Mouse (Mus musculus): Measurements from ENCODE around the gene Ndc1. TPM values are rescaled to one million over a fixed set of nuclear protein-coding genes. Genes with fewer than 3 reads are reported as not detected.

Gene Ndc1
- polyA plus RNA-seq, 1 experiment from 2014 or later, result 19.9 TPM

DNA sequence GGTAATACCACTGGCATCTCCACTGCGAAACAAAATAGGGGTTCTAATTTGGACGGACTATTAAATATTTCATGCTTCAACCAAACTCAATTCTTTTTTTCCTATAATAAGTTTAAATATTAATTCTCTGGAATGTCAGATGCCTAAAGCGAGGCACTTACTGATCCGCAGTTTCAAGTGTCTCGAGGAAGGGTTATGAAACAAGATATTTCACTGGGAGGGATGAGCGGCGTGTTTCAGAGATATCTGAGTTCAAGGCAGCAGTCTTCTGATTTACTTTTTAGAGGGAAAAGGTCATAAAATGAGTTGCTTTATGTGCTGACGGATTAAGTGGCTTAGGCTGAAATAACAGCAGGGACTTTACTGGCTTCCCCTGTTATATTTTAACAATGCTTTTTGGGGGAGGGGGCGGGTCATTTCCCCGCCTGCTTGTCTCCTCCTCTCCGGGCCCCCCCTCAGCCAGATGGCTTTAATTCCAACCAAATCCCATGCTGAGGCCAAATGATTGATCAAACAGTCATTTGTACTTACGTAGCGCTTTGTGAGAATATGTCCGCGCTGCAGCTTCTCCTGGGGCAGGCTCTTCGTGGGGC, 75.4 kb downstream of the Ndc1 start:
- no peak overlapping the region for H3K9ac ChIP-seq (replicated peaks; ENCODE audit: low read depth, low read length)
- ATAC-seq, result no peak
- H3K4me2 ChIP-seq (ENCODE audit: low read length), result no peak overlapping the region
- no peak overlapping the region for H3K27ac ChIP-seq (ENCODE audit: low read length)
- no peak overlapping the region for H3K4me3 ChIP-seq (replicated peaks; ENCODE audit: low read length)
- no peaks in the 10 kb centered on the region for H3K36me3 ChIP-seq (ENCODE audit: control insufficient read depth, insufficient read depth)
- 43% methylated on average over 16 of the region's 16 CpGs for WGBS
- H3K9me3 ChIP-seq (ENCODE audit: control insufficient read depth, low read length), result no peaks in the 10 kb centered on the region
- peaks cover 2% of the 10 kb centered on the region; the same call in 1 of the 2 replicates for H3K4me1 ChIP-seq (replicated peaks; ENCODE audit: control insufficient read depth, insufficient read depth, low read length)
- H3K27me3 ChIP-seq (replicated peaks; ENCODE audit: control insufficient read depth, insufficient read depth, low read length), result peaks cover 11% of the 10 kb centered on the region

DNA sequence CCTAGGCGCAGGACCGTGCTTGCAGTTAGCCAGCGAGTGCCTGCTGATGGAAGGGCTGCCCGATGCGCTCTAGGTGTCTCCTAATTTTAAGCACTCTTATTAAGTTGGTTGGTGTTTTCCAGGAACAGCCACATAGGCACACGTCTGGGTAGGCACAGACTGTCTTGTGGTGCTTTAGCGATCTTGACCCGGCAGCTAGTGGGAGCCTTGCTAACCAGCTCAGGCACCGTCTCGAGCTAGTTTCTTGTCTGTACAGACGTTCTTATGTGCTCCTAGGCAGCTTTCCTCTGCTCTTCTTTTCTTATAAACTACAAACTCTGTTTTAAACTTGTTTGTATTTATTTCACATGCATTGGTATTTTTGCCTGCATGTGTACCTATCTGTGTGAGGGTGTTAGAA, 76.0 kb downstream of the Ndc1 start:
- peaks cover 2% of the 10 kb centered on the region; the same call in 1 of the 2 replicates for H3K4me1 ChIP-seq (replicated peaks; ENCODE audit: control insufficient read depth, insufficient read depth, low read length)
- H3K4me2 ChIP-seq (ENCODE audit: low read length), result no peak overlapping the region
- 45% methylated on average over 11 of the region's 11 CpGs for WGBS
- H3K27me3 ChIP-seq (replicated peaks; ENCODE audit: control insufficient read depth, insufficient read depth, low read length), result peaks cover 9% of the 10 kb centered on the region
- H3K36me3 ChIP-seq (ENCODE audit: control insufficient read depth, insufficient read depth), result no peaks in the 10 kb centered on the region
- H3K9me3 ChIP-seq (ENCODE audit: control insufficient read depth, low read length), result no peaks in the 10 kb centered on the region
- H3K9ac ChIP-seq (replicated peaks; ENCODE audit: low read depth, low read length), result no peak overlapping the region
- H3K27ac ChIP-seq (ENCODE audit: low read length), result no peak overlapping the region
- ATAC-seq, result no peak
- no peak overlapping the region for H3K4me3 ChIP-seq (replicated peaks; ENCODE audit: low read length)

DNA sequence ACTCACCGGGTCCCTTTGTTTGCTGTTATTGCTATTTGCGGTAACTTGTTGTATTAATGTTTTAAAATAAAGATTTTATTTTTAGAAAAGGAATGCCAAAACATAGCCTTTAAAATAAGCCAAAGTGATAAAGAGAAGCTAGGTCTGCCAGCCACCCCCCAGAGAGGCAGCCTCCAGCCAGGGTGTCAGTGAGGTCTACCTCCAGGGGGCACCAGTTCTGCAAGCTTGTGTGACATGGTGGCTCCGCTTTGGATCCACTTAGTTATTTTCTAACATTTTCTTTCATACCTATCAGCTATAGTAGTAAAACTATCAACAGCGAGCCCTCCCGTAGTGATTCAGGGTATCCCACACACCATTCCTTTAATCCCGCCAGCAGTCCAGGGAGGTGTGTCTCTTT, 80.9 kb downstream of the Ndc1 start:
- no peak for ATAC-seq
- Histone ChIP-seq H3K9me3 (ENCODE audit: control insufficient read depth, low read length) (no peaks in the 10 kb centered on the region), H3K4me1 (replicated peaks; ENCODE audit: control insufficient read depth, insufficient read depth, low read length) (no peaks in the 10 kb centered on the region), H3K9ac (replicated peaks; ENCODE audit: low read depth, low read length) (no peak overlapping the region), H3K4me3 (replicated peaks; ENCODE audit: low read length) (no peak overlapping the region), H3K4me2 (ENCODE audit: low read length) (no peak overlapping the region), H3K27ac (ENCODE audit: low read length) (no peak overlapping the region), H3K27me3 (replicated peaks; ENCODE audit: control insufficient read depth, insufficient read depth, low read length) (no peaks in the 10 kb centered on the region), H3K36me3 (ENCODE audit: control insufficient read depth, insufficient read depth) (no peaks in the 10 kb centered on the region)
- WGBS, result 84% methylated on average over 6 of the region's 6 CpGs

DNA sequence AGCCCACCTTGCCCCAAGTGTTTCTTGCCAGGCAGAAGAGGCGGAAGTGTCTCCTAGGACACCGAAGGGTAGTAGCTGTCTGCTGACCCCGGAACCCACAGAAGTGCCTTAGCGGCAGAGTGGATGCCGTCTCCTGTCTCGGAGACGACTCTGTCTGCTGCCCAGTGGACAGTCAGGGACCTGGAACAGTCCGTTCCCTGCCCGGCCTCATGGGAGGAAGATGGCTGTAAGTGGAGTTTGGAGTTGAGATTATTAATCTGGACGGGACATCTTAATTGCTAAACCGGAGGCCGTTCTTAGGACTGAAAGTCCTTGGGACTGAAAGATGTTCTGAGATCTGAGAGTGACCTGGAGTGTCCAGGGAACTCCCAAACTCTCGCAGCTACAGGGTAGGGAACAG, 81.9 kb downstream of the Ndc1 start:
- H3K27me3 ChIP-seq (replicated peaks; ENCODE audit: control insufficient read depth, insufficient read depth, low read length), result no peaks in the 10 kb centered on the region
- no peak overlapping the region for H3K27ac ChIP-seq (ENCODE audit: low read length)
- ATAC-seq, result no peak
- H3K36me3 ChIP-seq (ENCODE audit: control insufficient read depth, insufficient read depth), result no peaks in the 10 kb centered on the region
- 92% methylated on average over 13 of the region's 13 CpGs for WGBS
- H3K4me3 ChIP-seq (replicated peaks; ENCODE audit: low read length), result no peak overlapping the region
- H3K9me3 ChIP-seq (ENCODE audit: control insufficient read depth, low read length), result no peaks in the 10 kb centered on the region
- H3K4me2 ChIP-seq (ENCODE audit: low read length), result no peak overlapping the region
- no peaks in the 10 kb centered on the region for H3K4me1 ChIP-seq (replicated peaks; ENCODE audit: control insufficient read depth, insufficient read depth, low read length)
- H3K9ac ChIP-seq (replicated peaks; ENCODE audit: low read depth, low read length), result no peak overlapping the region

DNA sequence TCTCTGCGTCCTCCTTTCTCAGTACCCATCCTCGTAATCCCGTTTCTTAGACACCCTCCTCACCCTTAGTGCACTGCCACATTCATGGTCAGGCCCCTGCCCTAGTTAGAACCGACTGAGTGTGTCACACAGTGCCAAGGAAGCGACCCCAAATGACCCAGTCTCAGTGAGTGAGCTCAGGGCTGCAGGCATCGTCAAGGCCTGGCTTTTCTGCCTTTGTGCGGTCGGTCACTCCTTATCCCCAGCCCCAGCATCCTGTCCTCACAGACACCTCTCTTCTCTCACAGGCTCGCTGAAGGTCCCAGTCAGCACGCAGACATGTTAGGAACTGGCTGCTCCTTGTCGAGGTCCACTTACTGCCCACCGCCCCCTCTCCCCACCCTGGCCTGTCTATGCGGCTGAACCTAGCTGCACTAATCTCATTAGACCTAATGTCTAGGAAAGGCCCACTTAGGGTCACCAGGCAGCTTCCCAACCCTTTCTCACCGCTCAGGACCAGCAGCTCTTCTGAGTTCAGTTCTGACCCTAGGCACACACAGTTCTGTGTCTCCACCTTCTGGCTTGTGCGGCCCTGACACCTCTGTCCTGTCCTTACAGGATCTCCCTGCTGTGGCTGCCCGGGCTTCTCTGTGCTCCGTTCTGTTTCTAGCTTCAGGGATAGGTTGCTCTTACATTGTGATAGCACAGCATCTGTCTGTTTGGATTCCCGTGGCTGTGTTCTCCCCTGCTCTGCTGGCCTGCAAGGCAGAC, 84.9 kb downstream of the Ndc1 start:
- no peak for ATAC-seq
- H3K27me3 ChIP-seq (replicated peaks; ENCODE audit: control insufficient read depth, insufficient read depth, low read length), result no peaks in the 10 kb centered on the region
- H3K9me3 ChIP-seq (ENCODE audit: control insufficient read depth, low read length), result no peaks in the 10 kb centered on the region
- no peaks in the 10 kb centered on the region for H3K36me3 ChIP-seq (ENCODE audit: control insufficient read depth, insufficient read depth)
- no peak overlapping the region for H3K27ac ChIP-seq (ENCODE audit: low read length)
- no peak overlapping the region for H3K9ac ChIP-seq (replicated peaks; ENCODE audit: low read depth, low read length)
- H3K4me1 ChIP-seq (replicated peaks; ENCODE audit: control insufficient read depth, insufficient read depth, low read length), result no peaks in the 10 kb centered on the region
- no peak overlapping the region for H3K4me2 ChIP-seq (ENCODE audit: low read length)
- 67% methylated on average over 18 of the region's 18 CpGs for whole genome bisulfite sequencing
- no peak overlapping the region for H3K4me3 ChIP-seq (replicated peaks; ENCODE audit: low read length)

DNA sequence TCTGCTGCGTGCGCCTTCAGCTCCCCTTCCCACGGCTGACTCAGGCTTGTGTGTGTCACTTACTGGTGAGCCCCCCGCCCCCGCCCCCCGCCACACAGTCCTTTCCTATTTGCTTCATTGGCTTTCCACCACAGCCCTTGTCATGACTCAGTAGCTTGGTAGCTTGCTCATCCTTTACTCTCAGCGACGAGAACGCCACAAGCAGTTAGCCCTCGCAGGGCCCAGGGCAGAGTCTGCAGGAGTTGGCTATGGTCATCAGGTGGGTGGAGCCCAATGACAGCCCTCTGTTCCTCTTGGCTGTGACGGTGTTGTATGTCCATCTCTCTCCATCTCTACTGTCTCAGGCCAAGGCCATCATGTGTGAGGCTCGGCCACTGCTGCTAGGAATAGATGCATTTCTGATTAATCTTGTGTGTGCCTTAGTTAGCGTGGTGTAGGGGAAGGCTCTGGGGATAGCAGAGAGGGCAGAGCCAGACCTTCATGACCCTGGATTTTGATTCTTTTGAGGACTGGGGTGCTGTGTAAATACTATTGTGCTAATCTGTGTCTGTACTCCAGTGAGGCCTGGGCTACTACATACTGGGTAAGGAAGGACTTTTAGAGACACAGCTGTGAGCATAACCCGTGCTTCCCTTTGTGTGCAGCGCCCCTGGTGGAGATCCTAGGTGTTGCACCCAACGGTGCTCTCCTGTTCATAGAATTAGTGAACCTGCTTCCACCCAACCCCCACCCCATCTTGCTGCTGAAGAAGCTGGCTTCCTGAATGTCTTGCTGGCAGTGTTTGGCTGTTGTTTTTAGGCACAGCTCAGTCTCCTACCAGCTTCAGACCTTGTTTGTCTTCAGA, 85.8 kb downstream of the Ndc1 start:
- H3K27ac ChIP-seq (ENCODE audit: low read length), result no peak overlapping the region
- no peaks in the 10 kb centered on the region for H3K27me3 ChIP-seq (replicated peaks; ENCODE audit: control insufficient read depth, insufficient read depth, low read length)
- H3K9me3 ChIP-seq (ENCODE audit: control insufficient read depth, low read length), result no peaks in the 10 kb centered on the region
- 65% methylated on average over 16 of the region's 16 CpGs for WGBS
- H3K4me1 ChIP-seq (replicated peaks; ENCODE audit: control insufficient read depth, insufficient read depth, low read length), result no peaks in the 10 kb centered on the region
- no peak overlapping the region for H3K4me3 ChIP-seq (replicated peaks; ENCODE audit: low read length)
- no peak overlapping the region for H3K9ac ChIP-seq (replicated peaks; ENCODE audit: low read depth, low read length)
- H3K4me2 ChIP-seq (ENCODE audit: low read length), result no peak overlapping the region
- ATAC-seq, result peak; percentile 85
- no peaks in the 10 kb centered on the region for H3K36me3 ChIP-seq (ENCODE audit: control insufficient read depth, insufficient read depth)

DNA sequence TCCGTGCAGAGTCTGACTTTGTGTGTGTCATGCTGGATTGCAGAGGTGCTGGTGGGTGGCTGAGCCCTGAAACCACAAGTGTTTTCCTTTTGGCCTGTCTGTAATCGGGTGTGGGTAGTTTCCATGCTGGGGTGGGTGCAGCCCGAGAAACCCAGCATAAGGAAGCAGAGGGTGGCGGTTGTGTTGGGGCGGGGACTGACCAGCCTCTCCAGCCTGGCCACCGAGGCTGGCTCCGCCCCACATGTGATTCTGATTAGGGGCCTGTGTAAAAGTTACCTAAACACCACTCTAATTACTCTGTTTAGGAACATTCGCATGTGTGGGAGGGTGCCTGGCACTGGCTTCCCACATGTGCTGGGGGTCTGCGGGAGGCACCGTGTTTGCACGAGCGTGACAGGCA, 90.0 kb downstream of the Ndc1 start:
- H3K4me1 ChIP-seq (replicated peaks; ENCODE audit: control insufficient read depth, insufficient read depth, low read length), result no peaks in the 10 kb centered on the region
- H3K4me2 ChIP-seq (ENCODE audit: low read length), result no peak overlapping the region
- WGBS, result 74% methylated on average over 12 of the region's 12 CpGs
- no peak overlapping the region for H3K27ac ChIP-seq (ENCODE audit: low read length)
- ATAC-seq, result no peak
- no peak overlapping the region for H3K9ac ChIP-seq (replicated peaks; ENCODE audit: low read depth, low read length)
- no peaks in the 10 kb centered on the region for H3K27me3 ChIP-seq (replicated peaks; ENCODE audit: control insufficient read depth, insufficient read depth, low read length)
- H3K9me3 ChIP-seq (ENCODE audit: control insufficient read depth, low read length), result no peaks in the 10 kb centered on the region
- H3K4me3 ChIP-seq (replicated peaks; ENCODE audit: low read length), result no peak overlapping the region
- H3K36me3 ChIP-seq (ENCODE audit: control insufficient read depth, insufficient read depth), result no peaks in the 10 kb centered on the region

DNA sequence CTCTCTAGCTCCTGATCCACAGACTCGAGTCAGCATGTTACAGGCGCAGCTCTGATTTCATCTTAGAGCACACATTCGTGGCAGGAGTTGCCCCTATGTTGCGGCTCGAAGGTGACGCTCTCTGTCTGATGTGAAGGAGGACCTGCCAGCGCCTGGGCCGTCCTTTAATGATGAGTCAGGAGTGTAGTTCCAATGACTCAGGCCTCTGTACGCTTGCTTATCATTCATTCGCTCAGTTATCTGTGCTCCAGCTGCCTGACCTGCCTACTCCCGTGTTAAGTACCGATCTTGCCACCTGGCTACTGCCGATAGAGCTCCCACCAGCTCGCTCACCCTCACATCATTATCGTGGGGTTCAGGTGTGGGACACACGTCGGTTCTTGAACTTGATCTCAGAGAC, 91.3 kb downstream of the Ndc1 start:
- Histone ChIP-seq H3K27me3 (replicated peaks; ENCODE audit: control insufficient read depth, insufficient read depth, low read length) (no peaks in the 10 kb centered on the region), H3K9me3 (ENCODE audit: control insufficient read depth, low read length) (no peaks in the 10 kb centered on the region), H3K4me3 (replicated peaks; ENCODE audit: low read length) (no peak overlapping the region), H3K27ac (ENCODE audit: low read length) (no peak overlapping the region), H3K4me1 (replicated peaks; ENCODE audit: control insufficient read depth, insufficient read depth, low read length) (no peaks in the 10 kb centered on the region), H3K36me3 (ENCODE audit: control insufficient read depth, insufficient read depth) (no peaks in the 10 kb centered on the region), H3K4me2 (ENCODE audit: low read length) (no peak overlapping the region), H3K9ac (replicated peaks; ENCODE audit: low read depth, low read length) (no peak overlapping the region)
- ATAC-seq, result no peak
- WGBS, result 88% methylated on average over 17 of the region's 17 CpGs

DNA sequence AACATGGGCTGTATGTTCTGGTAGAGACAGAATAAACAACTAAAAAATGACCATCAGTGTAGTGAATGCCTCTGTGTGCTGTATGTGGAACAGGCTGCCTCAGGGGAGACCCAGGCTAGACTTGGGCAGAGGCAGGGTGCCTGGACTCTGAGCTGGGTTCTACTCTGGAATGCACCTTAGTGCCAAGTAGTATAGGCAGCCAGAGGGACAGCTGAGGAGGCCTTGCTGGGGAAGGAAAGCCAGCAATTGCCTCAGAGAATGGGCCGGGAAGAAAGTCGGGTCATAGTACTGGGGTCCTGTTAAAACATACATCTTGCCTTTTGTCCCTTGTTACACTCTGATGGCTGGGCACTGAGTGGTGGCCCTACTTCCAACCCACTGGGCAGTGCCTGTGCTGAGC, 91.9 kb downstream of the Ndc1 start:
- no peak overlapping the region for H3K27ac ChIP-seq (ENCODE audit: low read length)

More for the DNA sequence above, 91.9 kb downstream of the Ndc1 start:
- H3K36me3 ChIP-seq (ENCODE audit: control insufficient read depth, insufficient read depth), result no peaks in the 10 kb centered on the region
- no peak overlapping the region for H3K9ac ChIP-seq (replicated peaks; ENCODE audit: low read depth, low read length)
- H3K4me3 ChIP-seq (replicated peaks; ENCODE audit: low read length), result no peak overlapping the region
- no peak for ATAC-seq
- H3K9me3 ChIP-seq (ENCODE audit: control insufficient read depth, low read length), result no peaks in the 10 kb centered on the region
- no peak overlapping the region for H3K4me2 ChIP-seq (ENCODE audit: low read length)
- H3K27me3 ChIP-seq (replicated peaks; ENCODE audit: control insufficient read depth, insufficient read depth, low read length), result no peaks in the 10 kb centered on the region
- no peaks in the 10 kb centered on the region for H3K4me1 ChIP-seq (replicated peaks; ENCODE audit: control insufficient read depth, insufficient read depth, low read length)
- WGBS, result 88% methylated on average over 2 of the region's 2 CpGs
